Mouse (Mus musculus) thymus, adult 2 months (tissue): ENCODE results near the gene Nup133.

ENCODE experiments used
- CTCF ChIP-seq: fragments of 200-500 bp; IDR thresholded peaks from 2 replicates; pipeline ENCODE4 v1.5.1; 2012; ENCODE audit warnings: mild to moderate bottlenecking, control low read depth, low read length, moderate library complexity, borderline replicate concordance; ENCODE audit not compliant: control insufficient read depth, poor library complexity, insufficient read depth; ENCODE audit errors: extremely low read depth
- POLR2A ChIP-seq: fragments of 200-500 bp; IDR thresholded peaks from 2 replicates; pipeline ENCODE4 v1.6.1; 2012; ENCODE audit warnings: mild to moderate bottlenecking, low read length, control low read depth, moderate library complexity; ENCODE audit not compliant: control insufficient read depth, poor library complexity, insufficient read depth; ENCODE audit errors: extremely low read depth

GRCm38 (mm10) chr8:123912265-123912664 is 36.8 kb downstream of the Nup133 start:
- TF ChIP-seq CTCF (no peak), POLR2A (no peak)
